Mouse (Mus musculus) forebrain, embryonic 13.5 days (tissue): ENCODE results near the gene Tbc1d20. TPM values are rescaled to one million over a fixed set of nuclear protein-coding genes. Genes with fewer than 3 reads are reported as not detected.

Source experiments
- ATAC-seq: fragments of 200-750 bp; cut with Nextera tagmentation; 2 replicates; pipeline ENCODE4 v1.8.0; 2017
- H3K27ac ChIP-seq: fragments of 300-500 bp; sonication (generic); 2 replicates; pipeline ENCODE4 v1.5.1; 2015; ENCODE audit warnings: inconsistent platforms, mild to moderate bottlenecking, moderate library complexity
- H3K27me3 ChIP-seq: fragments of 300-500 bp; sonication (generic); 2 replicates; pipeline ENCODE4 v1.6.1; 2015; ENCODE audit warnings: mild to moderate bottlenecking, inconsistent platforms
- H3K36me3 ChIP-seq: fragments of 300-500 bp; sonication (generic); 2 replicates; pipeline ENCODE4 v1.6.1; 2015; ENCODE audit warnings: mild to moderate bottlenecking, inconsistent platforms; ENCODE audit not compliant: poor library complexity, severe bottlenecking
- H3K4me1 ChIP-seq: fragments of 300-500 bp; sonication (generic); 2 replicates; pipeline ENCODE4 v1.6.1; 2015; ENCODE audit warnings: inconsistent platforms
- H3K4me2 ChIP-seq: fragments of 300-500 bp; sonication (generic); 2 replicates; pipeline ENCODE4 v1.6.1; 2015; ENCODE audit warnings: inconsistent platforms, mild to moderate bottlenecking, moderate library complexity
- H3K4me3 ChIP-seq: fragments of 300-500 bp; sonication (generic); 2 replicates; pipeline ENCODE4 v1.5.1; 2015; ENCODE audit warnings: mild to moderate bottlenecking, inconsistent platforms
- H3K9ac ChIP-seq: fragments of 300-500 bp; sonication (generic); 2 replicates; pipeline ENCODE4 v1.6.1; 2015; ENCODE audit warnings: mild to moderate bottlenecking, inconsistent platforms
- H3K9me3 ChIP-seq: fragments of 300-500 bp; sonication (generic); replicated peaks from 2 replicates; pipeline ENCODE4 v1.6.1; 2016; ENCODE audit warnings: inconsistent platforms
- WGBS: fragments of 180-500 bp; shearing (Covaris S2); methylation state at CpG from one replicate; pipeline ENCODE4 v1.1.7; 2015; 5-methylcytosine and 5-hydroxymethylcytosine counted together
- polyA plus RNA-seq: library from polyadenylated mRNA; unstranded; fragments of >200 nt; fragmentation: Nextera tagmentation; extraction: Ambion mirVana; gene quantifications from 2 replicates; pipeline ENCODE4 v1.2.1, GENCODE M21; 2015

Tbc1d20 gene
- polyA plus RNA-seq, 1 experiment from 2014 or later = 29.5 TPM

GRCm38 (mm10) chr2:152327980-152328379, 34.4 kb downstream of the Tbc1d20 start:
- Histone ChIP-seq H3K4me3 (no peak overlapping the region), H3K9ac (no peak overlapping the region), H3K36me3 (peaks cover 63% of the 10 kb centered on the region), H3K9me3 (no peaks in the 10 kb centered on the region), H3K4me1 (peaks cover 21% of the 10 kb centered on the region), H3K27me3 (no peaks in the 10 kb centered on the region), H3K4me2 (no peak overlapping the region), H3K27ac (no peak overlapping the region)
- WGBS = 92% methylated on average over 5 of the region's 5 CpGs
- ATAC-seq = no peak

- peak overlapping the region; percentile 91 for H3K4me2 ChIP-seq
- ATAC-seq = no peak
- 74% methylated on average over 7 of the region's 7 CpGs for WGBS
- no peaks in the 10 kb centered on the region for H3K9me3 ChIP-seq
- peaks cover 34% of the 10 kb centered on the region for H3K36me3 ChIP-seq
- H3K27ac ChIP-seq = no peak overlapping the region
- no peaks in the 10 kb centered on the region for H3K27me3 ChIP-seq
- H3K9ac ChIP-seq = peak overlapping the region; percentile 27; the same call in 1 of the 2 replicates
- H3K4me1 ChIP-seq = peaks cover 21% of the 10 kb centered on the region
- peak overlapping the region; percentile 90 for H3K4me3 ChIP-seq
These were observed 37.3 kb downstream of the Tbc1d20 start for GRCm38 (mm10) chr2:152330858-152331423.

DNA sequence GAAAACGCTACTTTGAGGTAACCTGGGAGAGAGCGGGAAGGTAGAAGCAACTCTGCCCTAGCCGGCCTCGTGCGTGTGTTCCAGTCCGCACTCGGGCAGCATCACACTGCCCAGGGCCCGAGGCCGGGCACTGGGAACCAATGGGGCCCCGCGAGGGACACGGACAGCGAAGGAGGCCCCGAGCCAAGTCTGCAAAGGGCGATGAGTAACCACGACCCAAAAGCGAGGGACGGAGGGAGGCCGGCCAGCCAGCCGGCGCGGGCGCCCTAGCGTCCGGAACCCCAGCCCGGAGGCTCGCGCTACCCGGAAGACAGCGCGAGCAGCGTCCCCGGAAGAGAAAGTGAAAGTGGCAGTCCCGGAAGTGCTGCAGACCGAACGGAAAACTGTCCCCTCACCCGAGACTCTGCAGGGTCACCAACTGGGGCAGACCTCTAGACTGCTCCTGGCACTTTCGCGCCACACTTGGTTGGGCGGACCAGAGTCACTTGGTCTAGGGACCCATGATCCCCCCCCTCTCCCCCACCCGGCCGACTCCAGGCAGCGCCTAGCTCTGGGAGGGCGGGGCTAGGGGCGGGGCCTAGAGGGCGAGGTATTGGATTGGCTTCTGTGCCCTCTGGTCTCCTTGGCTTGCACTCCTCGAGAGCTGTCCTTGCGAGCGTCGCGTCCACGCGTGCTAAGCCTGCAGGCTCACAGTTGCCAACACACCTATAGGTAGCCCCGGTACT, 38.6 kb downstream of the Tbc1d20 start, which contains the start of gene Rbck1:
TSS of gene Rbck1 (minus strand) at position 553 of the 725 bp plus-strand sequence.
- H3K36me3 ChIP-seq = peaks cover 21% of the 10 kb centered on the region
- peak; percentile 97 for ATAC-seq
- peak within 1 kb of the TSS; percentile 94 for H3K9ac ChIP-seq
- peaks cover 21% of the 10 kb centered on the region for H3K4me1 ChIP-seq
- no peaks in the 10 kb centered on the region for H3K27me3 ChIP-seq
- peak within 1 kb of the TSS; percentile 91 for H3K4me2 ChIP-seq
- H3K27ac ChIP-seq = peak within 1 kb of the TSS; percentile 84
- H3K4me3 ChIP-seq = peak within 1 kb of the TSS; percentile 90
- under 1% methylated on average over 52 of the region's 54 CpGs for WGBS
- no peaks in the 10 kb centered on the region for H3K9me3 ChIP-seq

- Histone ChIP-seq H3K9me3 (no peaks in the 10 kb centered on the region), H3K4me1 (peaks cover 21% of the 10 kb centered on the region), H3K27me3 (no peaks in the 10 kb centered on the region), H3K9ac (no peak overlapping the region), H3K36me3 (peaks cover 10% of the 10 kb centered on the region), H3K27ac (no peak overlapping the region), H3K4me3 (no peak overlapping the region), H3K4me2 (no peak overlapping the region)
- ATAC-seq = no peak
- WGBS = 79% methylated on average over 4 of the region's 4 CpGs
These were observed 39.8 kb downstream of the Tbc1d20 start for GRCm38 (mm10) chr2:152333345-152334006.

- no peaks in the 10 kb centered on the region for H3K27me3 ChIP-seq
- H3K36me3 ChIP-seq = no peaks in the 10 kb centered on the region
- no peak overlapping the region for H3K4me2 ChIP-seq
- 45% methylated on average over 11 of the region's 11 CpGs for WGBS
- H3K9me3 ChIP-seq = no peaks in the 10 kb centered on the region
- no peak overlapping the region for H3K4me3 ChIP-seq
- H3K9ac ChIP-seq = no peak overlapping the region
- no peak for ATAC-seq
- H3K27ac ChIP-seq = no peak overlapping the region
- peaks cover 15% of the 10 kb centered on the region for H3K4me1 ChIP-seq
These were observed 41.7 kb downstream of the Tbc1d20 start for GRCm38 (mm10) chr2:152335289-152335820.

DNA sequence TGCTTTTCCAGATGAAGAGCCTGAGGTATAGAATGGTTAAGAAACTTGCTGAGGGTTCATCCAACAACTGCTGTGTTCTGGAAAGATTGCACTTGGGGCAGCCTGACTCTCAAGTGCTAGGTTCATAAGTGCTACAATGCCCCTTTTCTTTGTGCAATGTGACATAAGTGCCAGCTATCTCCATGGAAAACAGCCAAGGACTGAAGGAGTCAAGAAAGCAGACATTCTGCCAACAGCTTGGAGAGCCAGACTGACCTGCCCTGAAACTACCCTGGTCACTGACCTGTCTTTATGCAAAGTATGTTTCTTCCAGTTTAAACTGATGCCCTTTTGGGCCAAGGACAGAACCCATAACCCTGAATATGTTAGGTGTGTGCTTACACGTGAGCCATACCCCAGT, 43.2 kb downstream of the Tbc1d20 start:
- H3K4me3 ChIP-seq = no peak overlapping the region
- no peak for ATAC-seq
- no peak overlapping the region for H3K27ac ChIP-seq
- 75% methylated on average over 1 of the region's 1 CpGs for WGBS
- peaks cover 2% of the 10 kb centered on the region; the same call in 1 of the 2 replicates for H3K27me3 ChIP-seq
- no peaks in the 10 kb centered on the region for H3K36me3 ChIP-seq
- no peaks in the 10 kb centered on the region for H3K4me1 ChIP-seq
- no peak overlapping the region for H3K4me2 ChIP-seq
- no peaks in the 10 kb centered on the region for H3K9me3 ChIP-seq
- H3K9ac ChIP-seq = no peak overlapping the region

DNA sequence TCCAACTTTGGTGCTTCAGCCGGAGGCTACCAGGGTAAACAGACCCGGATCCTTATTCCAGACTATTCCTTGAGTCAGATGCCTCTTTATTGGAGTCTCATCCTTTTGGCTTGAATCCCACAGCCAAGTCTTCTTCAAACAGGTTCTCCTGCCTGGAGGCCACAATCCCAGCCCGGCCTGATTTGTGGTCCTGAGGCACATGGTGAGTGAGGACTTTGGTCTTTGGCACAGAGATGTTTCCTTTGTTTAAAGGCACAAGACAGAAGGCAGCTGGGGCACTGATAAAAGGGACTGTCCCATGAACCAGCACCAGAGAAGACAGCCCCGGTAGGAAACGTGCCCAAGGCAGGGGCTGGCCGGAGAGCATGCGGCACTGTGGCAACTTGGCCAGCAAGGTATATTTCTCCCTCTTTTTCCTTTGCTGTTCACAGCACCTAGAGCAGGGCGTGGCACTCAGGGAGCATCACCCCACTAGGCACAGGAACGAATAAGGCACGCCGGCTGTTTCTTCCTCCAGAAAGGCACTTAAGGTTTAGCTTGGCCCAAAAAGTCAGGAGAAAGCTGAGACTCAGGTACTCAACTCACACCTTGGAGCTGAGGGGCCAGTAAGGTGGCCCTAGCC, 44.1 kb downstream of the Tbc1d20 start:
- no peaks in the 10 kb centered on the region for H3K4me1 ChIP-seq
- peaks cover 8% of the 10 kb centered on the region; the same call in 1 of the 2 replicates for H3K27me3 ChIP-seq
- no peak overlapping the region for H3K9ac ChIP-seq
- no peaks in the 10 kb centered on the region for H3K36me3 ChIP-seq
- H3K4me2 ChIP-seq = no peak overlapping the region
- H3K27ac ChIP-seq = no peak overlapping the region
- 89% methylated on average over 11 of the region's 11 CpGs for WGBS
- H3K9me3 ChIP-seq = no peaks in the 10 kb centered on the region
- no peak overlapping the region for H3K4me3 ChIP-seq
- no peak for ATAC-seq

DNA sequence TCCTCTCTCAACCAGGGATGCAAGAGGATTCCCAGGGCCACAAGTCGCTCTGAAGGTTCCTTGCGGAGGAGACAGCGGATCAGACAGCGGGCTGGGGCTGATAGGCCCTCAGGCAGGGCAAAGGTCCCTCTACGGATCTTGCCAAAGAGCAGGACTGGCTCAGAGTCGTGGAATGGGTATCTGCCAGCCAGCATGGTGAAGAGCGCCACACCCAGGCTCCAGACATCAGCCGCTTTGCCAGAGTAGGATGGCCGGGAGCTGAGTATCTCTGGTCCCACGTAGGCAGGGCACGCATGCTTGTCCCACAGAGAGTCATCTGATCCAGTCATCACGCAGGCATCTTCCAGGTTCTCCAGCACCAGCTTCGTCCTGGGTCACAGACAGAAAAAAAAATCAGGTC, 44.7 kb downstream of the Tbc1d20 start:
- H3K36me3 ChIP-seq = no peaks in the 10 kb centered on the region
- peaks cover 2% of the 10 kb centered on the region for H3K4me1 ChIP-seq
- H3K27me3 ChIP-seq = peaks cover 11% of the 10 kb centered on the region; the same call in 1 of the 2 replicates
- WGBS = 85% methylated on average over 13 of the region's 13 CpGs
- no peak overlapping the region for H3K4me3 ChIP-seq
- no peak overlapping the region for H3K9ac ChIP-seq
- H3K9me3 ChIP-seq = no peaks in the 10 kb centered on the region
- H3K4me2 ChIP-seq = no peak overlapping the region
- ATAC-seq = no peak
- H3K27ac ChIP-seq = no peak overlapping the region

- no peaks in the 10 kb centered on the region for H3K9me3 ChIP-seq
- ATAC-seq = no peak
- H3K27ac ChIP-seq = no peak overlapping the region
- H3K27me3 ChIP-seq = peaks cover 11% of the 10 kb centered on the region; the same call in 1 of the 2 replicates
- peaks cover 11% of the 10 kb centered on the region for H3K4me1 ChIP-seq
- no peak overlapping the region for H3K4me3 ChIP-seq
- H3K36me3 ChIP-seq = no peaks in the 10 kb centered on the region
- H3K4me2 ChIP-seq = no peak overlapping the region
- WGBS = 88% methylated on average over 22 of the region's 22 CpGs
- H3K9ac ChIP-seq = no peak overlapping the region
These were observed 46.1 kb downstream of the Tbc1d20 start for GRCm38 (mm10) chr2:152339631-152340179.

- Histone ChIP-seq H3K27me3 (peaks cover 16% of the 10 kb centered on the region; the same call in 1 of the 2 replicates), H3K4me1 (peaks cover 11% of the 10 kb centered on the region), H3K27ac (no peak within 1 kb of the TSS), H3K4me3 (peak within 1 kb of the TSS; percentile 50), H3K9me3 (no peaks in the 10 kb centered on the region), H3K4me2 (peak within 1 kb of the TSS; percentile 74), H3K36me3 (no peaks in the 10 kb centered on the region), H3K9ac (peak within 1 kb of the TSS; percentile 65)
- WGBS = under 1% methylated on average over 51 of the region's 52 CpGs
- ATAC-seq = peak; percentile 84
These were observed 49.9 kb downstream of the Tbc1d20 start, which contains the start of gene Trib3 for GRCm38 (mm10) chr2:152343329-152344213. Gene Trib3 (minus strand): TSS chr2:152344032.

- Histone ChIP-seq H3K9ac (peak overlapping the region; percentile 65), H3K27me3 (peaks cover 16% of the 10 kb centered on the region; the same call in 1 of the 2 replicates), H3K4me1 (peaks cover 11% of the 10 kb centered on the region), H3K4me3 (peak overlapping the region; percentile 50), H3K36me3 (no peaks in the 10 kb centered on the region), H3K9me3 (no peaks in the 10 kb centered on the region), H3K4me2 (peak overlapping the region; percentile 74), H3K27ac (no peak overlapping the region)
- no peak for ATAC-seq
- 9% methylated on average over 10 of the region's 10 CpGs for WGBS
These were observed 50.7 kb downstream of the Tbc1d20 start for GRCm38 (mm10) chr2:152344361-152344760.
